Mouse (Mus musculus) CH12.LX (cell line): ENCODE results near the gene Ildr1. TPM values are rescaled to one million over a fixed set of nuclear protein-coding genes. Genes with fewer than 3 reads are reported as not detected.

Experiments
- DNase-seq: peaks from one replicate; pipeline ENCODE4 v3.0.0-alpha.2; 2013; ENCODE audit errors: extremely low read depth
- H3K27ac ChIP-seq: 2 replicates; pipeline ENCODE4 v1.5.1; 2012; ENCODE audit warnings: low read depth, mild to moderate bottlenecking, control low read depth, moderate library complexity; ENCODE audit not compliant: insufficient read depth
- H3K27me3 ChIP-seq: replicated peaks from 2 replicates; pipeline ENCODE3; 2012; ENCODE audit warnings: inconsistent platforms
- H3K36me3 ChIP-seq, 2 experiments: replicated peaks in 1 of 2; 2 replicates each; pipeline versions ENCODE3 to v1.6.1; 2012; ENCODE audit warnings: inconsistent platforms in 1 of 2, low read length in 1 of 2, mild to moderate bottlenecking in 1 of 2, mixed read lengths in 1 of 2, moderate library complexity in 1 of 2; ENCODE audit not compliant: control insufficient read depth in 1 of 2, insufficient read depth in 1 of 2
- H3K4me1 ChIP-seq, 2 experiments: 2 replicates each; pipeline ENCODE4 v1.6.1; 2012; ENCODE audit warnings: inconsistent platforms in 1 of 2, moderate library complexity in 1 of 2; ENCODE audit not compliant: insufficient read depth in 2 of 2, control insufficient read depth in 1 of 2
- H3K4me2 ChIP-seq: 2 replicates; pipeline ENCODE4 v1.6.1; 2012; ENCODE audit warnings: low read depth, mild to moderate bottlenecking, control low read depth; ENCODE audit not compliant: poor library complexity, insufficient read depth, severe bottlenecking
- H3K4me3 ChIP-seq, 3 experiments: fragments of 150-350 bp in 1 of 3; sonication (generic) in 1 of 3; replicated peaks in 1 of 3; 2 replicates each; pipeline versions ENCODE3 to v1.5.1; 2011 to 2012; ENCODE audit warnings: low read depth in 2 of 3, low read length in 2 of 3, mild to moderate bottlenecking in 2 of 3, moderate library complexity in 2 of 3, control low read depth in 1 of 3, improper control_type of control experiment in 1 of 3, inconsistent platforms in 1 of 3, mixed read lengths in 1 of 3; ENCODE audit not compliant: poor library complexity in 1 of 3
- H3K79me2 ChIP-seq: replicated peaks from 2 replicates; pipeline ENCODE4 v1.6.1; 2012; ENCODE audit warnings: mild to moderate bottlenecking, moderate library complexity; ENCODE audit not compliant: control insufficient read depth, poor library complexity, insufficient read depth, severe bottlenecking; ENCODE audit errors: extremely low read depth
- H3K9ac ChIP-seq: 2 replicates; pipeline ENCODE4 v1.6.1; 2012; ENCODE audit warnings: low read depth, mild to moderate bottlenecking, control low read depth, moderate library complexity; ENCODE audit not compliant: insufficient read depth
- H3K9me3 ChIP-seq: replicated peaks from 2 replicates; pipeline ENCODE3; 2012; ENCODE audit warnings: low read length, inconsistent platforms, mixed read lengths
- BHLHE40 ChIP-seq: IDR thresholded peaks from 2 replicates; pipeline ENCODE4 v1.6.1; 2011; ENCODE audit warnings: mild to moderate bottlenecking, low read depth, low read length, improper control_type of control experiment
- CHD1 ChIP-seq: IDR thresholded peaks from 2 replicates; pipeline ENCODE4 v1.6.1; 2012; ENCODE audit warnings: low read depth, low read length, improper control_type of control experiment, inconsistent platforms
- CHD2 ChIP-seq: IDR thresholded peaks from 2 replicates; pipeline ENCODE4 v1.6.1; 2011; ENCODE audit warnings: low read length, improper control_type of control experiment
- CTCF ChIP-seq, 2 experiments: IDR thresholded peaks in 1 of 2; conservative IDR thresholded peaks in 1 of 2; 2 replicates each; pipeline ENCODE4 v1.5.1; 2011 to 2012; ENCODE audit warnings: low read depth in 2 of 2, low read length in 2 of 2, improper control_type of control experiment in 1 of 2, inconsistent platforms in 1 of 2, mild to moderate bottlenecking in 1 of 2, moderate library complexity in 1 of 2
- E2F4 ChIP-seq: IDR thresholded peaks from 2 replicates; pipeline ENCODE4 v1.6.1; 2011; ENCODE audit warnings: low read depth, low read length, improper control_type of control experiment; ENCODE audit not compliant: insufficient replicate concordance
- ELF1 ChIP-seq: IDR thresholded peaks from 2 replicates; pipeline ENCODE4 v1.6.1; 2014; ENCODE audit warnings: low read depth, mild to moderate bottlenecking, inconsistent platforms, low read length, improper control_type of control experiment
- EP300 ChIP-seq: IDR thresholded peaks from 2 replicates; pipeline ENCODE4 v1.6.1; 2011; ENCODE audit warnings: low read length, improper control_type of control experiment
- ETS1 ChIP-seq: conservative IDR thresholded peaks from 2 replicates; pipeline ENCODE4 v1.6.1; 2012; ENCODE audit warnings: low read depth, mild to moderate bottlenecking, inconsistent platforms, low read length, improper control_type of control experiment, moderate library complexity
- GABPA ChIP-seq: IDR thresholded peaks from 2 replicates; pipeline ENCODE4 v1.6.1; 2012; ENCODE audit warnings: low read depth, low read length, improper control_type of control experiment, inconsistent platforms; ENCODE audit not compliant: insufficient replicate concordance
- HCFC1 ChIP-seq: IDR thresholded peaks from 2 replicates; pipeline ENCODE4 v1.6.1; 2012; ENCODE audit warnings: low read depth, mild to moderate bottlenecking, inconsistent platforms, low read length, improper control_type of control experiment
- IRF4 ChIP-seq: IDR thresholded peaks from 2 replicates; pipeline ENCODE4 v1.6.1; 2014; ENCODE audit warnings: low read depth, mild to moderate bottlenecking, inconsistent platforms, low read length, improper control_type of control experiment
- JUN ChIP-seq: IDR thresholded peaks from 2 replicates; pipeline ENCODE4 v1.6.1; 2011; ENCODE audit warnings: low read depth, mild to moderate bottlenecking, low read length, improper control_type of control experiment, moderate library complexity; ENCODE audit not compliant: insufficient read depth
- JUND ChIP-seq: conservative IDR thresholded peaks from 2 replicates; pipeline ENCODE4 v1.6.1; 2011; ENCODE audit warnings: low read depth, low read length, improper control_type of control experiment
- KAT2A ChIP-seq: IDR thresholded peaks from 2 replicates; pipeline ENCODE4 v1.6.1; 2012; ENCODE audit warnings: low read length, improper control_type of control experiment, inconsistent platforms; ENCODE audit not compliant: insufficient replicate concordance
- MAFK ChIP-seq: IDR thresholded peaks from 2 replicates; pipeline ENCODE4 v1.6.1; 2011; ENCODE audit warnings: low read length, improper control_type of control experiment; ENCODE audit not compliant: insufficient replicate concordance
- MAX ChIP-seq: IDR thresholded peaks from 2 replicates; pipeline ENCODE4 v1.6.1; 2011; ENCODE audit warnings: low read length, improper control_type of control experiment
- MAZ ChIP-seq: IDR thresholded peaks from 2 replicates; pipeline ENCODE4 v1.6.1; 2012; ENCODE audit warnings: low read depth, mild to moderate bottlenecking, inconsistent platforms, low read length, improper control_type of control experiment, moderate library complexity
- MEF2A ChIP-seq: IDR thresholded peaks from 2 replicates; pipeline ENCODE4 v1.6.1; 2014; ENCODE audit warnings: low read depth, mild to moderate bottlenecking, inconsistent platforms, low read length, improper control_type of control experiment, borderline replicate concordance
- MXI1 ChIP-seq: IDR thresholded peaks from 2 replicates; pipeline ENCODE4 v1.6.1; 2011; ENCODE audit warnings: mild to moderate bottlenecking, low read depth, low read length, improper control_type of control experiment
- MYC ChIP-seq: IDR thresholded peaks from 2 replicates; pipeline ENCODE4 v1.6.1; 2011; ENCODE audit warnings: low read depth, mild to moderate bottlenecking, improper control_type of control experiment, low read length
- NELFE ChIP-seq: IDR thresholded peaks from 2 replicates; pipeline ENCODE4 v1.6.1; 2011; ENCODE audit warnings: low read depth, low read length, improper control_type of control experiment
- NRF1 ChIP-seq: IDR thresholded peaks from 2 replicates; pipeline ENCODE4 v1.6.1; 2014; ENCODE audit warnings: low read depth, mild to moderate bottlenecking, inconsistent platforms, low read length, improper control_type of control experiment, moderate library complexity
- PAX5 ChIP-seq: IDR thresholded peaks from 2 replicates; pipeline ENCODE4 v1.6.1; 2012; ENCODE audit warnings: low read length, inconsistent platforms, mixed read lengths
- POLR2A ChIP-seq: IDR thresholded peaks from 2 replicates; pipeline ENCODE4 v1.6.1; 2011; ENCODE audit warnings: low read depth, mild to moderate bottlenecking, improper control_type of control experiment, low read length
- POLR2AphosphoS2 ChIP-seq: IDR thresholded peaks from 2 replicates; pipeline ENCODE4 v1.6.1; 2011; ENCODE audit warnings: low read depth, low read length, improper control_type of control experiment
- RAD21 ChIP-seq: IDR thresholded peaks from 2 replicates; pipeline ENCODE4 v1.6.1; 2011; ENCODE audit warnings: low read depth, mild to moderate bottlenecking, low read length, improper control_type of control experiment, moderate library complexity
- RCOR1 ChIP-seq: conservative IDR thresholded peaks from 2 replicates; pipeline ENCODE4 v1.6.1; 2012; ENCODE audit warnings: low read depth, mild to moderate bottlenecking, inconsistent platforms, low read length, improper control_type of control experiment
- SIN3A ChIP-seq: IDR thresholded peaks from 2 replicates; pipeline ENCODE4 v1.6.1; 2012; ENCODE audit warnings: low read length, improper control_type of control experiment, inconsistent platforms
- SMC3 ChIP-seq: IDR thresholded peaks from 2 replicates; pipeline ENCODE4 v1.6.1; 2011; ENCODE audit warnings: low read depth, low read length, improper control_type of control experiment
- TBP ChIP-seq: conservative IDR thresholded peaks from 2 replicates; pipeline ENCODE4 v1.6.1; 2011; ENCODE audit warnings: low read depth, low read length, improper control_type of control experiment
- TCF12 ChIP-seq: IDR thresholded peaks from 2 replicates; pipeline ENCODE4 v1.6.1; 2014; ENCODE audit warnings: low read depth, mild to moderate bottlenecking, inconsistent platforms, low read length, improper control_type of control experiment
- UBTF ChIP-seq: IDR thresholded peaks from 2 replicates; pipeline ENCODE4 v1.6.1; 2012; ENCODE audit warnings: low read depth, mild to moderate bottlenecking, inconsistent platforms, low read length, improper control_type of control experiment, moderate library complexity
- USF1 ChIP-seq: IDR thresholded peaks from 2 replicates; pipeline ENCODE4 v1.6.1; 2014; ENCODE audit warnings: low read depth, mild to moderate bottlenecking, inconsistent platforms, low read length, improper control_type of control experiment
- USF2 ChIP-seq: conservative IDR thresholded peaks from 2 replicates; pipeline ENCODE4 v1.6.1; 2011; ENCODE audit warnings: low read depth, low read length, improper control_type of control experiment
- ZC3H11A ChIP-seq: IDR thresholded peaks from 2 replicates; pipeline ENCODE4 v1.6.1; 2012; ENCODE audit warnings: low read depth, mild to moderate bottlenecking, inconsistent platforms, low read length, improper control_type of control experiment
- ZKSCAN1 ChIP-seq: IDR thresholded peaks from 2 replicates; pipeline ENCODE4 v1.6.1; 2012; ENCODE audit warnings: low read depth, inconsistent platforms, low read length, improper control_type of control experiment, borderline replicate concordance
- ZMIZ1 ChIP-seq: IDR thresholded peaks from 2 replicates; pipeline ENCODE4 v1.6.1; 2012; ENCODE audit warnings: low read depth, mild to moderate bottlenecking, inconsistent platforms, low read length, improper control_type of control experiment
- ZNF384 ChIP-seq: IDR thresholded peaks from 2 replicates; pipeline ENCODE4 v1.6.1; 2012; ENCODE audit warnings: low read depth, low read length, improper control_type of control experiment, inconsistent platforms
- dilution Hi-C: fragments of 300-500 bp; cut with MboI; formaldehyde crosslinking; loops from 2 replicates; pipeline ENCODE4 v1.14.3; 2020; ENCODE audit warnings: low sequenced_read_pairs; ENCODE audit not compliant: extremely low pct_unique_long_range_greater_than_20kb, extremely low pct_ligation_motif_present
- in situ Hi-C: fragments of 300-500 bp; cut with MboI; formaldehyde crosslinking; loops from 3 replicates; pipeline ENCODE4 v1.14.3; 2019; ENCODE audit warnings: low sequenced_read_pairs, low pct_ligation_motif_present, low pct_unique_long_range_greater_than_20kb, mixed read lengths
- polyA plus RNA-seq: library from polyadenylated mRNA; unstranded; fragments of >175 nt; gene quantifications from 2 replicates; pipeline ENCODE4 v1.2.1, GENCODE M21; 2012; ENCODE audit warnings: low read depth; ENCODE audit not compliant: insufficient read length
- total RNA-seq, 2 experiments: library from RNA; depleted of rRNA; stranded (reverse); fragments of 300-350 nt in 1 of 2; fragments of >200 nt in 1 of 2; gene quantifications; 2 replicates each; pipeline ENCODE4 v1.2.3; 2012 to 2014

The Ildr1 gene
- total and polyA plus RNA-seq, 3 experiments: 0.34 to 0.81 (median 0.76) TPM

- Histone ChIP-seq H3K79me2 (peaks cover 8% of the 10 kb centered on the region), H3K27me3 (no peaks in the 10 kb centered on the region), H3K36me3 (peaks cover 0 to 5% of the 10 kb centered on the region in 2 experiments), H3K9ac (peak within 1 kb of the TSS; percentile 73), H3K9me3 (no peaks in the 10 kb centered on the region), H3K4me2 (peak within 1 kb of the TSS; percentile 84), H3K27ac (peak within 1 kb of the TSS; percentile 63), H3K4me1 (peaks cover 30 to 76% of the 10 kb centered on the region in 2 experiments), H3K4me3 (peak within 1 kb of the TSS; percentile 46 to 69 (median 47))
- in situ Hi-C loops (no loop called here), dilution Hi-C loops (no loop called here)
- peak; percentile 88 for DNase-seq
- TF ChIP-seq NELFE (peak; percentile 78; the same call in 1 of the 2 replicates), ETS1 (peak; percentile 72), ZC3H11A (no peak), ELF1 (no peak), EP300 (peak; percentile 60), HCFC1 (no peak), SMC3 (peak; percentile 41), POLR2A (peak; percentile 85), RAD21 (peak; percentile 33), JUN (peak; percentile 59), RCOR1 (0 out of 2 replicates have a peak, but pooled peaks have one; percentile 71), CTCF (conservative IDR thresholded peaks at IDR 0.05 in 1 of 2, IDR thresholded peaks at IDR 0.05 in 1 of 2; ENCODE audit: low read depth in 2 of 2, low read length in 2 of 2) (peak in 1 of 2 experiments; percentile 35; a peak in 2 of 4 replicates), POLR2AphosphoS2 (0 out of 2 replicates have a peak, but pooled peaks have one; percentile 73), ZMIZ1 (peak; percentile 82), TCF12 (peak; percentile 86; the same call in 1 of the 2 replicates), MAZ (peak; percentile 73; the same call in 1 of the 2 replicates), KAT2A (no peak), TBP (peak; percentile 90), CHD2 (0 out of 2 replicates have a peak, but pooled peaks have one; percentile 47), SIN3A (peak; percentile 86; the same call in 1 of the 2 replicates), E2F4 (0 out of 2 replicates have a peak, but pooled peaks have one; percentile 38), ZKSCAN1 (no peak), UBTF (peak; percentile 79; the same call in 1 of the 2 replicates), MAX (peak; percentile 46; the same call in 1 of the 2 replicates), JUND (peak; percentile 16; the same call in 1 of the 2 replicates), MXI1 (peak; percentile 60; the same call in 1 of the 2 replicates), MYC (peak; percentile 33; the same call in 1 of the 2 replicates), PAX5 (no peak), GABPA (no peak), ZNF384 (no peak; the same call in 1 of the 2 replicates), USF1 (no peak), BHLHE40 (peak; percentile 80), MAFK (peak; percentile 53; the same call in 1 of the 2 replicates), CHD1 (peak; percentile 93), NRF1 (no peak), IRF4 (peak; percentile 73; the same call in 1 of the 2 replicates), USF2 (no peak), MEF2A (peak; percentile 49; the same call in 1 of the 2 replicates)
Observed at GRCm38 (mm10) chr16:36665782-36666181, 28.0 kb upstream of the Ildr1 start, which contains the start of gene Cd86. Gene Cd86 (minus strand): TSS chr16:36666081.
